In the genomic region with DNA sequence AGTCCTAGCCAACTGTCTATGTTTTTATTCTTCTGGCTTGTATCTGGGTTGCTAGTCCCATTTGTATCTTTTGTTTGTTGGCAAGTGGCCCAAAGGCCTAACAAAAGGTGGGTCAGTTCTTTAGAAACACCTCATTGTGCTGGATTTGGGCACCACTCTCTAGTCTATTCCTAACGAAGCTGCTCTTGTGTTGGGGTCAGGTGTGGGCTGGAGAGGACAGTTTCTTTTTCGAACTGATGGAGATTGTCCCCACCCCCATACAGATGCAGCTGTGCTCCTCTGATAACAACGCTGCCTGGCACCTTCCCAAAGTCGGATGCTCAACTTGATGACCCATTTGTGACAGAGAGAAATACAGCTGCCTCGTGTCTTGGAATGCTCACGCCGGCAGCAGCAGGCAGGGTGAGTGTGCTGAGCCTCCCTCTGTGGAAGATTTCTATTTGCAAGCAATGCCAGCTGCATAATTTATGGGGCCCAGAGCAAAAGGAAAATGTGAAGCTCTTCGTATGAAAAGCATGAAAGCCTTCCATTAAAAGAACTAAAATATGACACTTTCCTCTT, we compare ENCODE assay signal across 8 mouse cellular contexts.
DNase-seq lines count a peak whose midpoint lies in the region; ATAC-seq and TF ChIP-seq lines count a peak whose summit lies in the region.

No protein-coding gene starts in this region.

- no peak overlapping the region for H3K27ac ChIP-seq in intestine, postnatal 0 days (ENCODE audit: low read depth, low read length)

- no peak overlapping the region for H3K4me2 ChIP-seq in intestine, postnatal 0 days (replicated peaks; ENCODE audit: low read depth)

- TF ChIP-seq CTCF in intestine, postnatal 0 days (IDR thresholded peaks at IDR 0.05; ENCODE audit: low read depth): no peak

- no peaks in the 10 kb centered on the region for H3K27me3 ChIP-seq in intestine, postnatal 0 days (replicated peaks; ENCODE audit: control insufficient read depth, insufficient read depth, low read length)

- no peaks in the 10 kb centered on the region for H3K4me1 ChIP-seq in intestine, postnatal 0 days (replicated peaks; ENCODE audit: control insufficient read depth, insufficient read depth, low read length)

- no peak overlapping the region for H3K9ac ChIP-seq in intestine, postnatal 0 days (ENCODE audit: low read depth, low read length)

- 48% methylated on average over 8 of the region's 8 CpGs for WGBS in intestine, postnatal 0 days

- DNase-seq in embryo, embryonic 10.5 days (ENCODE audit: low spot score): peak; percentile 9
- no peak for DNase-seq in embryo, embryonic 10 days (ENCODE audit: low spot score)
- DNase-seq in lung, postnatal 4 days: peak; percentile 4 to 39
- no peak for DNase-seq in lung, postnatal 36 days
- DNase-seq in layer of hippocampus, adult 9-10 months (ENCODE audit: low spot score): peak; percentile 10
- DNase-seq in right cerebral cortex, adult 18-20 months: peak; percentile 45
- DNase-seq in urinary bladder, adult 18-20 months (ENCODE audit: low spot score in 2 of 2): no peak

- ATAC-seq in intestine, postnatal 0 days: no peak

- no peaks in the 10 kb centered on the region for H3K36me3 ChIP-seq in intestine, postnatal 0 days (ENCODE audit: control insufficient read depth, insufficient read depth)

- H3K9me3 ChIP-seq in intestine, postnatal 0 days (ENCODE audit: control insufficient read depth): no peaks in the 10 kb centered on the region

- H3K4me3 ChIP-seq in intestine, postnatal 0 days (ENCODE audit: low read depth, low read length): no peak overlapping the region

Comparison
In these comparisons a context has a peak if more than half of its experiments do, and no peak if none do; other contexts are left out.
1. DNase-seq: peak in embryo, embryonic 10.5 days (single experiment), lung, postnatal 4 days (2 of 2), layer of hippocampus, adult 9-10 months (single experiment) and right cerebral cortex, adult 18-20 months (single experiment); none in embryo, embryonic 10 days (single experiment), lung, postnatal 36 days (single experiment) and urinary bladder, adult 18-20 months (0 of 2).